Mouse (Mus musculus) small intestine, adult 2 months (tissue): ENCODE measurements around the gene Tarm1.

Experiments
- CTCF ChIP-seq: fragments of 200-500 bp; IDR thresholded peaks from 2 replicates; pipeline ENCODE4 v1.5.1; 2012; ENCODE audit warnings: low read depth, mild to moderate bottlenecking, control low read depth, inconsistent platforms, low read length, moderate library complexity, mixed read lengths; ENCODE audit not compliant: insufficient replicate concordance, insufficient read length; ENCODE audit errors: extremely low read depth
- POLR2A ChIP-seq: fragments of 200-500 bp; IDR thresholded peaks from 2 replicates; pipeline ENCODE4 v1.6.1; 2012; ENCODE audit warnings: low read depth, mild to moderate bottlenecking, control low read depth, inconsistent platforms, low read length, moderate library complexity

GRCm38 (mm10) chr7:3502439-3502838 lies at the start of gene Tarm1:
- no peak for TF ChIP-seq POLR2A
- TF ChIP-seq CTCF, result no peak
